Mouse (Mus musculus) C2C12 (cell line): Measurements from ENCODE around the gene Eps8l1.

ENCODE experiments used
- CEBPB ChIP-seq: IDR thresholded peaks from one replicate; pipeline ENCODE4 v1.6.1; 2011; ENCODE audit warnings: low read depth, mild to moderate bottlenecking, control low read depth, moderate library complexity
- CTCF ChIP-seq: IDR thresholded peaks from one replicate; pipeline ENCODE4 v1.5.1; 2011; ENCODE audit not compliant: control insufficient read depth, insufficient read depth, insufficient read length
- MAX ChIP-seq: IDR thresholded peaks from one replicate; pipeline ENCODE4 v1.6.1; 2011; ENCODE audit warnings: mild to moderate bottlenecking, control low read depth
- MYOD1 ChIP-seq: IDR thresholded peaks from one replicate; pipeline ENCODE4 v1.6.1; 2011; ENCODE audit warnings: low read depth; ENCODE audit not compliant: control insufficient read depth, insufficient read length
- MYOG ChIP-seq: IDR thresholded peaks from one replicate; pipeline ENCODE4 v1.6.1; 2011; ENCODE audit not compliant: control insufficient read depth, insufficient read length; ENCODE audit errors: extremely low read depth
- USF1 ChIP-seq: IDR thresholded peaks from one replicate; pipeline ENCODE4 v1.6.1; 2011; ENCODE audit warnings: low read depth, mild to moderate bottlenecking, control low read depth, moderate library complexity

DNA sequence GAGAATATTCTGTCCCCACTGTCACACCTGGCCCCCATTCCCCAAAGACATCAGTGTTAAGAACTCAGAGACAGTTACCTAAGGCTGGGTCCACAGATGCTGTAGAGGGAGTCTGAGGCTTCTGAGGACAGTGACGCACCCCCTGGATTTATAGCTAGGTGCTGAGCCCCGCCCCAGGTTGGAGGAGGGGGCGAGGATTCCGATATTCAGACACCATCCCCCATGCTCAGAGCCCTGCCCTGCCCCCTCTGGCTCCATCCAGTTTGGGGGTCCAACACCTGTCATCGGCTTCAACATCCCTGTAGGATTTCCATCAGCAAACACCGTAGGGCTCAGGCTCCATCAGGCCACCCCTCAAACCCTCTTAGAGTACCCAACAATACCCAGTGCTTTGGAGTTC is 55.4 kb downstream of the Eps8l1 start:
- no peak for TF ChIP-seq CTCF
- no peak for TF ChIP-seq MAX
- TF ChIP-seq MYOD1: no peak
- no peak for TF ChIP-seq CEBPB
- no peak for TF ChIP-seq MYOG
- no peak for TF ChIP-seq USF1
